Mouse (Mus musculus) myocyte (in vitro differentiated cells): Measurements from ENCODE around the gene Il22ra2.

Experiments
- MYOD1 ChIP-seq, 3 experiments: IDR thresholded peaks; one replicate each; pipeline ENCODE4 v1.6.1; 2011; ENCODE audit warnings: control low read depth in 2 of 3, low read depth in 2 of 3, mild to moderate bottlenecking in 2 of 3, moderate library complexity in 1 of 3; ENCODE audit not compliant: insufficient read length in 2 of 3, control insufficient read depth in 1 of 3
- POLR2A ChIP-seq: IDR thresholded peaks from one replicate; pipeline ENCODE4 v1.6.1; 2011; ENCODE audit warnings: low read depth, mild to moderate bottlenecking, control low read depth, moderate library complexity; ENCODE audit not compliant: insufficient read length
- TCF12 ChIP-seq: IDR thresholded peaks from one replicate; pipeline ENCODE4 v1.6.1; 2011; ENCODE audit warnings: mild to moderate bottlenecking, control low read depth; ENCODE audit not compliant: poor library complexity, insufficient read depth, severe bottlenecking

- TF ChIP-seq POLR2A (no peak), TCF12 (no peak), MYOD1 (IDR thresholded peaks at IDR 0.05; ENCODE audit: control insufficient read depth in 1 of 3, insufficient read length in 2 of 3, low read depth in 2 of 3) (no peak)
These were observed 43.3 kb upstream of the Il22ra2 start for GRCm38 (mm10) chr10:19578409-19578986.
